Mouse (Mus musculus) spleen, adult 2 months (tissue): Measurements from ENCODE around the gene Sp4.

Experiments
- CTCF ChIP-seq: fragments of 200-500 bp; IDR thresholded peaks from 2 replicates; pipeline ENCODE4 v1.5.1; 2011; ENCODE audit warnings: mild to moderate bottlenecking, inconsistent platforms; ENCODE audit not compliant: insufficient read depth, insufficient read length, insufficient replicate concordance; ENCODE audit errors: extremely low read depth
- POLR2A ChIP-seq: fragments of 200-500 bp; IDR thresholded peaks from 2 replicates; pipeline ENCODE4 v1.6.1; 2011; ENCODE audit warnings: low read depth, low read length, inconsistent platforms

GRCm38 (mm10) chr12:118187663-118188062 is 113.6 kb downstream of the Sp4 start:
- no peak for TF ChIP-seq CTCF
- no peak for TF ChIP-seq POLR2A
